In genomic region chr17:34627093-34627942, GRCm38 (mm10) we compare ENCODE assay signal across 8 mouse cellular contexts. TPM values are rescaled to one million over a fixed set of nuclear protein-coding genes. Genes with fewer than 3 reads are reported as not detected.
DNase-seq lines count a peak whose midpoint lies in the region; ATAC-seq and TF ChIP-seq lines count a peak whose summit lies in the region.

No protein-coding gene starts in this region.

- under 1% methylated on average over 45 of the region's 45 CpGs for WGBS in forebrain, embryonic 15.5 days
- WGBS in neural tube, embryonic 14.5 days, result under 1% methylated on average over 37 of the region's 45 CpGs

- H3K27me3 ChIP-seq in forebrain, embryonic 15.5 days, result peaks cover 17% of the 10 kb centered on the region
- H3K27me3 ChIP-seq in neural tube, embryonic 14.5 days (ENCODE audit: control insufficient read depth, insufficient read depth, low read length), result peaks cover 8% of the 10 kb centered on the region

- H3K4me1 ChIP-seq in ES-E14 (ENCODE audit: control insufficient read depth in 2 of 2, insufficient read depth in 2 of 2, low read length in 2 of 2, poor library complexity in 1 of 2), result peaks cover 6 to 31% of the 10 kb centered on the region in 2 experiments; a peak in 3 of 4 replicates
- H3K4me1 ChIP-seq in forebrain, embryonic 15.5 days, result peaks cover 60% of the 10 kb centered on the region
- peaks cover 41% of the 10 kb centered on the region for H3K4me1 ChIP-seq in neural tube, embryonic 14.5 days (ENCODE audit: control insufficient read depth, insufficient read depth, low read length)

- DNase-seq in ES-E14 (ENCODE audit: low read depth, low spot score), result no peak
- DNase-seq in cerebellum, adult 18-20 months, result peak; percentile 86 to 93
- DNase-seq in heart, postnatal 14 days, result peak; percentile 85 to 92
- peak; percentile 93 to 96 for DNase-seq in kidney, postnatal 4 days
- peak; percentile 84 to 89 for DNase-seq in lung, adult 18-20 months
- DNase-seq in testis, postnatal 10 days (ENCODE audit: low spot score), result peak; percentile 92

- peak overlapping the region; percentile 76 for H3K9ac ChIP-seq in ES-E14 (ENCODE audit: insufficient read depth, low read depth, low read length, poor library complexity, severe bottlenecking)
- H3K9ac ChIP-seq in forebrain, embryonic 15.5 days (replicated peaks), result peak overlapping the region; percentile 71
- peak overlapping the region; percentile 56 for H3K9ac ChIP-seq in neural tube, embryonic 14.5 days (replicated peaks; ENCODE audit: low read depth, low read length)

- peak; percentile 70 for ATAC-seq in forebrain, embryonic 15.5 days (replicated peaks)
- ATAC-seq in neural tube, embryonic 14.5 days (ENCODE audit: low read depth), result peak; percentile 76

- peak overlapping the region; percentile 33 for H3K27ac ChIP-seq in ES-E14 (ENCODE audit: insufficient read depth, low read depth, low read length, poor library complexity, severe bottlenecking)
- H3K27ac ChIP-seq in forebrain, embryonic 15.5 days (replicated peaks), result peak overlapping the region; percentile 87
- peak overlapping the region; percentile 91 for H3K27ac ChIP-seq in neural tube, embryonic 14.5 days (ENCODE audit: low read depth, low read length)

- peaks cover 4% of the 10 kb centered on the region; the same call in 1 of the 2 replicates for H3K36me3 ChIP-seq in ES-E14 (ENCODE audit: control insufficient read depth, insufficient read depth, low read length, poor library complexity, severe bottlenecking)
- H3K36me3 ChIP-seq in forebrain, embryonic 15.5 days, result peaks cover 8% of the 10 kb centered on the region
- H3K36me3 ChIP-seq in neural tube, embryonic 14.5 days (ENCODE audit: control insufficient read depth, insufficient read depth, low read length), result no peaks in the 10 kb centered on the region; the same call in 1 of the 2 replicates

- peak overlapping the region; percentile 67 to 80 for H3K4me3 ChIP-seq in ES-E14 (ENCODE audit: insufficient read depth in 1 of 2, low read depth in 1 of 2, low read length in 2 of 2, poor library complexity in 1 of 2, severe bottlenecking in 1 of 2)
- peak overlapping the region; percentile 69 for H3K4me3 ChIP-seq in forebrain, embryonic 15.5 days
- peak overlapping the region; percentile 65 for H3K4me3 ChIP-seq in neural tube, embryonic 14.5 days (ENCODE audit: low read depth, low read length)

- intact Hi-C loops in heart, postnatal 14 days (cut with DNase I), result loop anchor here (10.0 kb wide), 1 partner anchor 87 kb away; no protein-coding TSS in a partner anchor

- in situ Hi-C loops in ES-E14 (cut with MboI; ENCODE audit: low sequenced_read_pairs in 2 of 2, unreplicated experiment in 2 of 2), result no loop called here

- no peaks in the 10 kb centered on the region for H3K9me3 ChIP-seq in ES-E14 (ENCODE audit: control insufficient read depth, insufficient read depth, low read depth, low read length)
- H3K9me3 ChIP-seq in forebrain, embryonic 15.5 days, result no peaks in the 10 kb centered on the region
- no peaks in the 10 kb centered on the region for H3K9me3 ChIP-seq in neural tube, embryonic 14.5 days (ENCODE audit: control insufficient read depth, low read length)

- H3K4me2 ChIP-seq in forebrain, embryonic 15.5 days (replicated peaks), result peak overlapping the region; percentile 96
- peak overlapping the region; percentile 86 for H3K4me2 ChIP-seq in neural tube, embryonic 14.5 days (ENCODE audit: low read depth, low read length)

TF ChIP-seq in ES-E14, 5 proteins besides CTCF, POLR2A, EP300 and RAD21:
- TF ChIP-seq HCFC1 (IDR thresholded peaks at IDR 0.05; ENCODE audit: borderline replicate concordance, insufficient read depth, low read length), result no peak; the same call in 1 of the 2 replicates
- no peak for TF ChIP-seq ZC3H11A (IDR thresholded peaks at IDR 0.05; ENCODE audit: borderline replicate concordance, low read depth, low read length)
- no peak for TF ChIP-seq CHD2 (IDR thresholded peaks at IDR 0.05; ENCODE audit: low read depth, low read length)
- no peak for TF ChIP-seq MAFK (IDR thresholded peaks at IDR 0.05; ENCODE audit: insufficient read depth, low read depth, low read length)
- TF ChIP-seq ZNF384 (IDR thresholded peaks at IDR 0.05; ENCODE audit: low read depth, low read length), result no peak

RNA-seq across cellular contexts. Expression of gene Ppt2, which starts 1.0 kb away (rescaled TPM):
- total RNA-seq in ES-E14 (2012; rRNA removed), result 13.6 and 26.4 TPM in 2 replicates
- polyA plus RNA-seq in forebrain, embryonic 15.5 days (2015; fragmentation: Nextera tagmentation; extraction: Ambion mirVana), result 17.2 and 18.2 TPM in 2 replicates
- 10 to 100 TPM; 42.6 to 43.2 TPM for total RNA-seq in heart, postnatal 14 days (2021)
- 21.9 and 25.4 TPM in 2 replicates for polyA plus RNA-seq in neural tube, embryonic 14.5 days (2014; fragmentation: Nextera tagmentation; extraction: Ambion mirVana)

RNA-seq across cellular contexts. Expression of gene Prrt1, which starts 2.0 kb away (rescaled TPM):
- 0.13 and 0.16 TPM in 2 replicates for total RNA-seq in ES-E14 (2012; rRNA removed)
- 6.8 and 7.4 TPM in 2 replicates for polyA plus RNA-seq in forebrain, embryonic 15.5 days (2015; fragmentation: Nextera tagmentation; extraction: Ambion mirVana)
- total RNA-seq in heart, postnatal 14 days (2021), result 1 to 10 TPM; 1.9 to 3.1 TPM
- polyA plus RNA-seq in neural tube, embryonic 14.5 days (2014; fragmentation: Nextera tagmentation; extraction: Ambion mirVana), result 6.7 and 9.3 TPM in 2 replicates

RNA-seq across cellular contexts. Expression of gene Egfl8, which starts 11.5 kb away (rescaled TPM):
- 1.0 and 2.0 TPM in 2 replicates for total RNA-seq in ES-E14 (2012; rRNA removed)
- polyA plus RNA-seq in forebrain, embryonic 15.5 days (2015; fragmentation: Nextera tagmentation; extraction: Ambion mirVana), result 6.1 and 7.4 TPM in 2 replicates
- 1 to 10 TPM; 2.1 to 2.7 TPM for total RNA-seq in heart, postnatal 14 days (2021)
- polyA plus RNA-seq in neural tube, embryonic 14.5 days (2014; fragmentation: Nextera tagmentation; extraction: Ambion mirVana), result 6.0 and 18.2 TPM in 2 replicates

RNA-seq across cellular contexts. Expression of gene Fkbpl, which starts 17.2 kb away (rescaled TPM):
- total RNA-seq in ES-E14 (2012; rRNA removed), result 4.4 and 7.5 TPM in 2 replicates
- polyA plus RNA-seq in forebrain, embryonic 15.5 days (2015; fragmentation: Nextera tagmentation; extraction: Ambion mirVana), result 15.3 and 15.8 TPM in 2 replicates
- total RNA-seq in heart, postnatal 14 days (2021), result 1 to 10 TPM; 8.2 to 8.3 TPM
- 11.5 and 14.8 TPM in 2 replicates for polyA plus RNA-seq in neural tube, embryonic 14.5 days (2014; fragmentation: Nextera tagmentation; extraction: Ambion mirVana)

RNA-seq across cellular contexts. Expression of gene Atf6b, which starts 19.6 kb away (rescaled TPM):
- total RNA-seq in ES-E14 (2012; rRNA removed), result 55.7 and 86.7 TPM in 2 replicates
- 111 and 112 TPM in 2 replicates for polyA plus RNA-seq in forebrain, embryonic 15.5 days (2015; fragmentation: Nextera tagmentation; extraction: Ambion mirVana)
- 10 to 100 TPM; 18.0 to 19.0 TPM for total RNA-seq in heart, postnatal 14 days (2021)
- 71.8 and 92.5 TPM in 2 replicates for polyA plus RNA-seq in neural tube, embryonic 14.5 days (2014; fragmentation: Nextera tagmentation; extraction: Ambion mirVana)

Comparison
In these comparisons a context has a peak if more than half of its experiments do, and no peak if none do; other contexts are left out.
1. H3K27ac ChIP-seq: peak in every context shown above with its lines; median percentile 91 in neural tube, embryonic 14.5 days; 87 in forebrain, embryonic 15.5 days; 33 in ES-E14.